Mouse (Mus musculus) erythroblast, embryonic 14.5 days (primary cell): ENCODE measurements around the gene Gm49384.

Experiments
- GATA1 ChIP-seq: IDR thresholded peaks from 2 replicates; pipeline ENCODE4 v1.6.1; 2012; ENCODE audit warnings: low read length, inconsistent platforms, mixed read lengths
- TAL1 ChIP-seq: IDR thresholded peaks from 3 replicates; pipeline ENCODE4 v1.6.1; 2012; ENCODE audit warnings: low read length, inconsistent platforms, mixed read lengths

DNA sequence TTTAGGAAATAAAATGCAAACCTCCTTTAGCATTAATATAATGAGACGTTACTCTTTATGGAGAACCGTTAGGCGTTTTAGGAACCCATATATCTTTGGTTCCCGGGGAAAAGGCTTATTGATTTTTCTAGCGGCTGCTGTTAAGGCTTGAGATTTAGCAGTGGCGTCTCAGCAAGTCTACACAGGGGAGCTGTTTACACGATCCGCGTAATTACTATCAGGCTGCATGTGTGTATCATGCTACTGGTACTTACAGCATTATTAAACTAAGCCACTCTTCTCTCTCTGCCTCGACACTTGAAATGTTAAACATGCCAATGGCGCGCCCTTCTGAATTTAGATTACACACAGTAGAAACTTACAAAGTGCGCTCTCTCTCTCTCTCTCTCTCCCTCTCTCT, 54.0 kb downstream of the Gm49384 start:
- TF ChIP-seq TAL1, result no peak
- TF ChIP-seq GATA1, result no peak
